Mouse (Mus musculus) neural tube, embryonic 13.5 days (tissue): ENCODE data around the gene Slc30a2. TPM values are rescaled to one million over a fixed set of nuclear protein-coding genes. Genes with fewer than 3 reads are reported as not detected.
"Not testable (repeated sequence)": the region's sequence is repeated elsewhere in the genome, so short reads cannot be mapped to it uniquely, and the experiment has no call there.

ENCODE experiments used
- ATAC-seq: fragments of 200-750 bp; cut with Nextera tagmentation; 2 replicates; pipeline ENCODE4 v1.8.0; 2017; ENCODE audit warnings: low read depth, mild to moderate bottlenecking, moderate TSS enrichment, moderate library complexity
- H3K27ac ChIP-seq: fragments of 300-500 bp; sonication (generic); replicated peaks from 2 replicates; pipeline ENCODE4 v1.5.1; 2015; ENCODE audit warnings: moderate library complexity, mild to moderate bottlenecking, inconsistent platforms
- H3K27me3 ChIP-seq: fragments of 300-500 bp; sonication (generic); 2 replicates; pipeline ENCODE4 v1.6.1; 2015; ENCODE audit warnings: mild to moderate bottlenecking, inconsistent platforms
- H3K36me3 ChIP-seq: fragments of 300-500 bp; sonication (generic); 2 replicates; pipeline ENCODE4 v1.6.1; 2015; ENCODE audit warnings: mild to moderate bottlenecking, inconsistent platforms
- H3K4me1 ChIP-seq: fragments of 300-500 bp; sonication (generic); replicated peaks from 2 replicates; pipeline ENCODE4 v1.6.1; 2015; ENCODE audit warnings: inconsistent platforms
- H3K4me2 ChIP-seq: fragments of 300-500 bp; sonication (generic); 2 replicates; pipeline ENCODE4 v1.6.1; 2015; ENCODE audit warnings: inconsistent platforms, mild to moderate bottlenecking, moderate library complexity
- H3K4me3 ChIP-seq: fragments of 300-500 bp; sonication (generic); 2 replicates; pipeline ENCODE4 v1.5.1; 2015; ENCODE audit warnings: mild to moderate bottlenecking, inconsistent platforms
- H3K9ac ChIP-seq: fragments of 300-500 bp; sonication (generic); 2 replicates; pipeline ENCODE4 v1.6.1; 2015; ENCODE audit warnings: moderate library complexity, mild to moderate bottlenecking, inconsistent platforms
- H3K9me3 ChIP-seq: fragments of 300-500 bp; sonication (generic); 2 replicates; pipeline ENCODE4 v1.6.1; 2016; ENCODE audit warnings: inconsistent platforms
- WGBS: fragments of 180-500 bp; shearing (Covaris S2); methylation state at CpG from one replicate; pipeline ENCODE4 v1.1.7; 2015; 5-methylcytosine and 5-hydroxymethylcytosine counted together
- polyA plus RNA-seq: library from polyadenylated mRNA; unstranded; fragments of >200 nt; fragmentation: Nextera tagmentation; extraction: Ambion mirVana; gene quantifications from 2 replicates; pipeline ENCODE4 v1.2.1, GENCODE M21; 2015

The Slc30a2 gene
- polyA plus RNA-seq: 0.15 and 0.22 TPM in 2 replicates

DNA sequence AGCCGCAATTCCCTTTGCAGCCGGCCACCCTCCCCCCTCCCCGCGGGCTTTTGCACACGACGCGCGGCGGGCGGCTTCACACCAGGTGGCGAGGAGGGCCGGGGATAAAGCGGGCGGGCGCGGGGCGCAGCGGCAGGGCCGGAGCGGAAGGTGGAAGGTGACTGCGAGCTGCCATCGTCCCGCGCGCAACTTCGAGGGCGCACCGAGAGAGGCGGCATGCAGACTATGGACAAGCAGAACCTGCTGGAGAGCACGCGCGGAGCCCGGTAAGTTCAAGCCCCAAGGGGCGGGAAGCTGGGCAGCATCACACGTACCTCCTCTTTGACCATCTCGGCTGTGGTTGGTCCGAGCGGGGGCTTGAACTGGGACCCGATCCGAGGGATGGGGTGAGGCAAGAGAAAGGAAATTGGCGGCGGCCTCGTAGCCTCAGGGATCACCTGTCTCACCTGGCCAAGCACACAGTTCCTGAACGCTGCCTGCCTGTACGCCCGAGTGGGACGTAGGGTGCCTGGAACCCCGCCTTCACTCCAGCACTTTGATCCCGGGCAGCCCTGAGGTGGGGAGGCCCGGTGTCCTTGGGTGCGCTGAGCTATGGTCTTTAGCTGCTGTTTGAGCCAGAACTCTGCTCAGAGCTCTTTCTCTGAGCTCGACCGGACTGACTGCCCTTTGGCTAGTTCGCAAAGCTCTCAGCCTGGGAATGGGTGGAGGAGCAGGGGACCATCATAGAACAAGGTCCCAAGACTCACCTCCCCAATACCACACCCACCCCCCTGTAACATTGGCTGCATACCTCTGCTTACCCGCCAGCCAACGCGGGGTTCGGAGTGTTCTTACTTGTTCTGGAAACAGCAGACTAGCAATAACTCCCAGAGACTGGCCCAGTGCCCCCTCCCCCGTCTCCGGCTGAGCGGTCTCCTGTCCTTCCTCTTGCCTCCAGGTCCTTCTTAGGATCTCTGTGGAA is at the start of gene Slc30a2:
TSS of gene Slc30a2 (plus strand) at position 111 of the 961 bp plus-strand sequence.
- Histone ChIP-seq H3K27ac (no peak within 1 kb of the TSS), H3K4me1 (peaks cover 9% of the 10 kb centered on the region), H3K9ac (peak within 1 kb of the TSS; percentile 26; the same call in 1 of the 2 replicates), H3K9me3 (no peaks in the 10 kb centered on the region), H3K36me3 (no peaks in the 10 kb centered on the region), H3K4me3 (peak within 1 kb of the TSS; percentile 29), H3K4me2 (peak within 1 kb of the TSS; percentile 48), H3K27me3 (peaks cover 63% of the 10 kb centered on the region)
- no peak for ATAC-seq
- 3% methylated on average over 61 of the region's 61 CpGs for WGBS

DNA sequence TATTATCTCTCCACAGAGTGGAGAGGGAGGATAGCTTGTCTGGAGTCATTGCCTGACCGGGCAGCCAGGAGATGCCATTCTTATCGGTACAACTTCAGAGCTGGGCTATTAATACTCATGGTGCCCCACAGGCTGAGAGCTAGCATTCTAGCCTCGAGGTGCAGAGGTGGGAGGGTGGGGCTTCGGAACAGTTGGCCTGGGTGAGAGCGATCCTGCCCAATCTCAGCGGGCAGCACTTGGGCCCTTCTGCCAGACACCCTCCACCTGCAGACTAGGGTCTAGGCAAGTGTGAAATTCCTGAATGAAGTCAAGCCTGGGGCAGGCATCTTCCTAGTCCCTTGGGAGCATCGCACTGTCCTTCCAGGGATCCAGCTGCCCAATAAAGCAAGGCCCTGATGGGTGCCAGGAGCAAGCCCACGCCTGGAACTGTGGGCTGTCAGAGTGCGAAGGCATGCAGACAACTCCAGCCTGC is 49.3 kb upstream of the Slc30a2 start:
- Histone ChIP-seq H3K9ac (no peak overlapping the region), H3K4me2 (no peak overlapping the region), H3K36me3 (no peaks in the 10 kb centered on the region), H3K4me3 (no peak overlapping the region), H3K27ac (no peak overlapping the region), H3K9me3 (no peaks in the 10 kb centered on the region), H3K4me1 (peaks cover 8% of the 10 kb centered on the region), H3K27me3 (peaks cover 16% of the 10 kb centered on the region)
- ATAC-seq: no peak
- 69% methylated on average over 9 of the region's 9 CpGs for WGBS

DNA sequence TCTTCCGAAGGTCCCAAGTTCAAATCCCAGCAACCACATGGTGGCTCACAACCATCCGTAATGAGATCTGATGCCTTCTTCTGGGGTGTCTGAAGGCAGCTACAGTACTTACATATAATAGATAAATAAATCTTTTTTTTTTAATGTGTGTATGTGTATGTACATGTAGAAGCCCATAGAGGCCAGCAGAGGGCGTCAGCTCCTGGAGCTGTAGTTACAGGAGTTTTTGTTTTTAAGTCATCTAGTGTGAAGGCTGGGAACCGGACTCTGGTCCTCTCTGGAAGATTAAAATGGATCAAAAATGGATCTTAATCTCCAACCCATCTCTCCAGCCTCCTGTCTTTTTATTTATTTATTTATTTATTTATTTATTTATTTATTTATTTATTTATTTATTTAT is 46.9 kb upstream of the Slc30a2 start:
- H3K36me3 ChIP-seq: not testable (repeated sequence)
- WGBS: 89% methylated on average over 4 of the region's 4 CpGs

DNA sequence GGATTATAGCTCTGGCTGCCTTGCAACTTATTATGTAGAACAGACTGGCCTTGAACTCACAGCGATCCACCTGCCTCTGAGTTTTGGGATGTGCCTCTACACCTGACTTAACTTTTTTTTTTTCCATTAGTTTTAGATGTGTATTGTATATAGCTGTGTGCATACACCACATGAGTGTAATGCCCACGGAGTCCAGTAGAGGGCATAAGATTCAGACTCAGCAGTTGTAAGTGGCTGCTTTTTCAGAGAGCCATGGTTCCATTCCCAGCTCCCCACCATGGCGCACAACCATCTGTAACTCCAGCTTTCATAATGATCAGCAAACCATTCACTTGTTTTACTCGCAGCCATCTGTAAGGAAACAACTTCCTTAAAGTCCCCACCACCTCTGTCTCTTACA is 46.5 kb upstream of the Slc30a2 start:
- no peaks in the 10 kb centered on the region for H3K4me1 ChIP-seq
- H3K9ac ChIP-seq: no peak overlapping the region
- no peak overlapping the region for H3K4me2 ChIP-seq
- no peaks in the 10 kb centered on the region for H3K36me3 ChIP-seq
- H3K27ac ChIP-seq: no peak overlapping the region
- H3K27me3 ChIP-seq: peaks cover 16% of the 10 kb centered on the region
- ATAC-seq: no peak
- no peaks in the 10 kb centered on the region for H3K9me3 ChIP-seq
- H3K4me3 ChIP-seq: no peak overlapping the region
- WGBS: 91% methylated on average over 4 of the region's 4 CpGs

More for the DNA sequence above, 46.9 kb upstream of the Slc30a2 start:
- H3K27me3 ChIP-seq: peaks cover 16% of the 10 kb centered on the region
- not testable (repeated sequence) for H3K4me3 ChIP-seq, ATAC-seq, H3K27ac ChIP-seq, H3K9ac ChIP-seq, H3K4me1 ChIP-seq, H3K9me3 ChIP-seq, H3K4me2 ChIP-seq

DNA sequence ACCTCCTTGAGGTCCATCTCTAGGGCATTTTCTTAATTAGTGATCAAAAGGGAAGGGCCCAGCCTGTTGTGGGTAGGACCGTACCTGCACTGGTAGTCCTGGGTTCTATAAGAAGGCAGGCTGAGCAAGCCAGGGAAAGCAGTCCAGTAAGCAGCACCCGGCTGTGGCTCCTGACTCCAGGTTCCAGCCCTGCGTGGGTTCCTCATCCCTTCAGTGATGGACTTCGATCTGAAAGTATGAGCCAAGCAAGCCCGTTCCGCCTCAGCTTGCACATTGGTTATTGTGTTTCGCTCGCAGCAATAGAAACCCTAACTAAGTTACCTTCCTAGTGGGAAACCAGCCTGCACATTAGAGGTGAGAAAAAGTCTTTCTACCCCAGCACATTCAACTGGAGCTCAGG is 45.6 kb upstream of the Slc30a2 start:
- Histone ChIP-seq H3K27me3 (peaks cover 16% of the 10 kb centered on the region), H3K4me1 (no peaks in the 10 kb centered on the region), H3K9ac (no peak overlapping the region), H3K4me2 (no peak overlapping the region), H3K9me3 (no peaks in the 10 kb centered on the region), H3K36me3 (no peaks in the 10 kb centered on the region), H3K27ac (no peak overlapping the region), H3K4me3 (no peak overlapping the region)
- WGBS: 83% methylated on average over 8 of the region's 8 CpGs
- ATAC-seq: no peak

DNA sequence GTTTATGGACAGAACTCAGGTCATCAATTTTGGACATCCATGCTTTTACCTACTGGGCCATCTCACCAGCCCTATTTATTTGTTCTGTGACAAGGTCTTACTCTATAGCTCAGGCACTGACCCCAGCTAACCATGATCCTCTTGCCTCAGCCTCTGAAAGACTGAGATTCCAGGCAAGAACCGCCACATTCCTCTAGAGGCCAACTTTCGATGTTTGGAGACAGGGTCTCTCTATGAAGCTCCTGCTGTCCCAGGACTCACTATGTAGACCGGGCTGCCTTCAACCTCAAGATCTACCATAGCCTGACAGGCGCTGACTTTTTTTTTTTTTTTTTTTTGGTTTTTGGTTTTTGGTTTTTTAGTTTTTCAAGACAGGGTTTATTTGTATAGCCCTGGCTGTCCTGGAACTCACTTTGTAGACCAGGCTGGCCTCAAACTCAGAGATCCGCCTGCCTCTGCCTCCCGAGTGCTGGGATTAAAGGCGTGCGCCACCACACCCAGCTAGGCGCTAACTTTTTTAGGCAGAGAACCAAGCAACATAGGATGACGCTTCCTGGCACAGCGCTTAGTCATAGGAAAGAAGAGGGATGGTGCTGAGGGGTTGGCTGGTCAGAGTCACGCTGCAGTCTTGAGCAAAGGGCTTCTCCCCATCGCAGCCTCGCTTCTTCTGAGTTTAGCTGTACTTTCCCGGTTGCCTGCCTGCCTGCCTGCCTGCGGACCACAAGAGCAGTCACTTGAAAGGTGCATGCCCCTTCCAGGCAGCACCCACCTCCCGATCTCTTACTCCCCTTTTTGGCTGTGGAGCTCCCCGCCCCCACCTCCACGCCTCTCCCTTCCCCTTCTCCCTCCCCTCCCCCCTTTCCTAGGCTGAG is 44.1 kb upstream of the Slc30a2 start:
- no peak overlapping the region for H3K4me3 ChIP-seq
- H3K4me1 ChIP-seq: no peaks in the 10 kb centered on the region
- no peak for ATAC-seq
- no peak overlapping the region for H3K27ac ChIP-seq
- WGBS: 75% methylated on average over 19 of the region's 19 CpGs
- no peaks in the 10 kb centered on the region for H3K9me3 ChIP-seq
- no peaks in the 10 kb centered on the region for H3K36me3 ChIP-seq
- no peak overlapping the region for H3K4me2 ChIP-seq
- H3K27me3 ChIP-seq: peaks cover 4% of the 10 kb centered on the region; the same call in 1 of the 2 replicates
- no peak overlapping the region for H3K9ac ChIP-seq

DNA sequence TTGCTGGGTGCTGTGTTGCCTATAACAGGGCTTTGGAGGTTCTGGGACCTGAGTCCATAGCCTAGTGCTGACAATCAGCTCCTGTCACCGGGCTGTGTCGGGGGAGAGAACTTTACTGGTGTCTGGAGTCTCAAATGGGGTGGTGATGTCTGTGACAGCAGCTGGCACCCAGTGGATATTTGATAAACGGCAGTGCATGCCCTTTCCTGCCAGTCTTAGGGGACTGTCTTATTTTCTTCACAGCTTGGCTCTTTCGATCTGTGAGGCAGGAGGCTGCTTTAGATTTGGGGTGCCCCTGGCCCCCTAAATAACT is 43.5 kb upstream of the Slc30a2 start:
- Histone ChIP-seq H3K9me3 (no peaks in the 10 kb centered on the region), H3K4me3 (no peak overlapping the region), H3K27ac (no peak overlapping the region), H3K36me3 (no peaks in the 10 kb centered on the region), H3K4me2 (no peak overlapping the region), H3K9ac (no peak overlapping the region), H3K27me3 (no peaks in the 10 kb centered on the region), H3K4me1 (no peaks in the 10 kb centered on the region)
- WGBS: 69% methylated on average over 4 of the region's 4 CpGs
- ATAC-seq: no peak

DNA sequence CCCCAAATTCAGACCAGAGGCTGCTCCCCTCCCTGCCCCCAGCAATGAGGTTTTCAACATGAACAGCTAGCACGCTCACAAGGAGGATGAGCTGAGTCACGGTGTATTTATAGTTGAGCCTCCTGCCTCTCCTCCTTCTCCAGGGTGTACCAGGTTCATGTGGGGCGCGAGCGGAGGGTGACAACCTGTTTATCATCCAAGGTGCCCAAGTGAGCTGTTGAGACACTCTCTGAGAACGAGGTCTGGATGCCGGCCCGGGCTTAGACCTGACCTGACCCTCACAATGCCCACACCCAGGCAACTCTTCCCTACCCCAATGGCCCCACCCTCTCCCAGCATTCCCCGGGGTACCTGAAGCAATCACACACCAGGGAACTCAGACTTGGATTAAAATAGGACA is 42.7 kb upstream of the Slc30a2 start:
- Histone ChIP-seq H3K4me1 (no peaks in the 10 kb centered on the region), H3K4me2 (no peak overlapping the region), H3K9me3 (no peaks in the 10 kb centered on the region), H3K9ac (no peak overlapping the region), H3K36me3 (no peaks in the 10 kb centered on the region), H3K27me3 (no peaks in the 10 kb centered on the region), H3K4me3 (no peak overlapping the region), H3K27ac (no peak overlapping the region)
- ATAC-seq: no peak
- WGBS: 84% methylated on average over 9 of the region's 9 CpGs

DNA sequence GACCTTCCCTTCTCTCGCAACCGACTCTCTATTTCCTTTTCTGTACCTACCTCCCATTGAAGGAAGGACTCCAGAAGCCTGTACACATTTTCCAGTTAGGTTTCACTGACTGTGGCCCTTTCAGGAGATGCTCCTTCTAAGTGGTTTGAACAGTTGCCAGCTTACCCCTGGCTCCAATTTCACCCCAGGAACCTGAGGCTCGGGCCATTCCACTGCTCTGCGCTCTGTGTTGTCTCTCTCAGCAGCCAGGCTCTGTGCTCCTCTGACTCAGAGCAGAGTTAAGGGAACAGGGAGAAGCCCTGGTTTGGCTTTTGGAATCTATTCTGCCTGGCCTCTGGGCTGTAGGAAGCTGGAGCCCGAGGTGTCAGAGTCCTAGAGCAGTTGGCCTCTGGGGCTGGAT is 40.9 kb upstream of the Slc30a2 start:
- H3K4me1 ChIP-seq: peaks cover under 1% of the 10 kb centered on the region; the same call in 1 of the 2 replicates
- H3K36me3 ChIP-seq: no peaks in the 10 kb centered on the region
- ATAC-seq: no peak
- H3K27ac ChIP-seq: no peak overlapping the region
- no peak overlapping the region for H3K4me2 ChIP-seq
- H3K9me3 ChIP-seq: no peaks in the 10 kb centered on the region
- no peak overlapping the region for H3K4me3 ChIP-seq
- H3K9ac ChIP-seq: no peak overlapping the region
- WGBS: 88% methylated on average over 5 of the region's 5 CpGs
- H3K27me3 ChIP-seq: no peaks in the 10 kb centered on the region

DNA sequence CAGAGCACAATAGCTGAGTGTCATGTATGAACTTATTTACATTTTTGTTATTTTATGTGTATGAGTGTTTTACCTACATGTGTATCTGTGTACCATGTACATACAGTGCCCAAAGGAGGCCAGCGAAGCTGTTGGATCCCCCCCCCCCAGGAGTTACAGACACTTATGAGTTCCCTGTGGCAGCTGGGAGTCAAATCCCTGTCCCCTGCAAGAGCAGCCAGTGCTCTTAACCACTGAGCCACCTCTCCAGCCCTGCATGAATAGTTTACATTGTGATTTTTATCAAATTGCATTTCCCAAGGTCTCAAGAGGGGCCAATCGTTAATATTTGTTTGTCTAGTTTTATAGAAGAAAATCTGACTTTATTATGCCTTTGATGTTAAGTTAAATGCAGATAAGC is 36.0 kb upstream of the Slc30a2 start:
- H3K27ac ChIP-seq: no peak overlapping the region
- H3K4me1 ChIP-seq: peaks cover 11% of the 10 kb centered on the region
- no peak overlapping the region for H3K4me3 ChIP-seq
- H3K9ac ChIP-seq: no peak overlapping the region
- 79% methylated on average over 2 of the region's 2 CpGs for WGBS
- no peak for ATAC-seq
- no peaks in the 10 kb centered on the region for H3K27me3 ChIP-seq
- H3K9me3 ChIP-seq: no peaks in the 10 kb centered on the region
- H3K36me3 ChIP-seq: no peaks in the 10 kb centered on the region
- H3K4me2 ChIP-seq: no peak overlapping the region

DNA sequence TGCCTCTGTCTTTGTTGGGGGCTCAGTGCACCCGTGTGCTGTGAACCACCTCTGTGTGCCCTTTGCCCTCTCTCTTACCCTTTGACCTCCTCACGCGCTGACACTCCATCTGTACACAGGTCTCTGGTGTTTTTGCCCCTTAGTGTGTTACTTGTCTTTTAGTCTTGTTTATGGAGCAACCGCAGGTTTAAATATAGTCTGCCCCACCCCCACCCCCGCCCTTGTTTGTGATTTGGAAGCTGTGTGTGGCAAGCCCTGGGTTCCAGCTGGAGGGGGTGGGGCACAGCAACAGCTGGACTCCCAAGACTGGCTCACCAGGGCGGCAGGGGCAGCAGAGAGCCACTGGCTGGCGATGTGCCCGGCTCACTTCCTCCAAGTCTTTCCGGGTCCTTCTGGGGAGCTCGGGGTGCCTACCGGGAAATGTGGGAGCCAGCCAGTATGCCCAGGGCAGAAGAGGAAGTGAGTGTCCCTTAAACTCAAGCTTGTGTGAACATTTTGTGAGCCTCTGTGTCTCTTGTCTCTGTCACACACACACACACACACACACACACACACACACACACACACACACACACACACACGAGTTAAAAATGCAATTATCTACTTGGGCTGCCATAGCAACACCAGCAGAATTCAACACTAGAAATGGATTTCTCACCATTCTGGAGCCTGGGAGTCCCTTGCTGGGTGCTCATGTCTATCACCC is 35.5 kb upstream of the Slc30a2 start:
- no peak overlapping the region for H3K9ac ChIP-seq
- no peaks in the 10 kb centered on the region for H3K9me3 ChIP-seq
- H3K27me3 ChIP-seq: no peaks in the 10 kb centered on the region
- H3K4me2 ChIP-seq: no peak overlapping the region; the same call in 1 of the 2 replicates
- H3K27ac ChIP-seq: no peak overlapping the region
- 17% methylated on average over 12 of the region's 12 CpGs for WGBS
- ATAC-seq: peak; percentile 36; the same call in 1 of the 2 replicates
- no peaks in the 10 kb centered on the region for H3K36me3 ChIP-seq
- peaks cover 11% of the 10 kb centered on the region for H3K4me1 ChIP-seq
- no peak overlapping the region for H3K4me3 ChIP-seq
